Mouse (Mus musculus): ENCODE results near the gene Hbb-bt. TPM values are rescaled to one million over a fixed set of nuclear protein-coding genes. Genes with fewer than 3 reads are reported as not detected.
"Not testable (repeated sequence)": the region's sequence is repeated elsewhere in the genome, so short reads cannot be mapped to it uniquely, and the experiment has no call there.

Hbb-bt gene
- 100 to 1,000 TPM; 105 to 167 TPM for total RNA-seq (2021)
- long read RNA-seq, experiment 1, transcript Hbb-bt-201 (3 exons, 703 nt) = major isoform, 46 of 50 reads
- long read RNA-seq, experiment 1, partial matches to known transcripts = 0 of 50 reads
- long read RNA-seq, experiment 1, other reads (novel, unspliced or antisense) = 4 of 50 reads
- long read RNA-seq, experiment 2, transcript Hbb-bt-201 (3 exons, 703 nt) = major isoform, 18 of 22 reads
- long read RNA-seq, experiment 2, partial matches to known transcripts = 2 of 22 reads
- long read RNA-seq, experiment 2, other reads (novel, unspliced or antisense) = 2 of 22 reads

- DNase-seq = no peak
Measured at GRCm38 (mm10) chr7:103813766-103814165, at the start of gene Hbb-bt. Gene Hbb-bt (minus strand): TSS chr7:103813996.

- no peak for DNase-seq
Measured at GRCm38 (mm10) chr7:103861531-103861930, 47.7 kb upstream of the Hbb-bt start.

GRCm38 (mm10) chr7:103860855-103861254 lies 47.1 kb upstream of the Hbb-bt start:
- no peak for DNase-seq

- DNase-seq = no peak
Measured at GRCm38 (mm10) chr7:103859076-103859475, 45.3 kb upstream of the Hbb-bt start.

- DNase-seq = no peak
Measured at GRCm38 (mm10) chr7:103854669-103855068, 40.9 kb upstream of the Hbb-bt start.

GRCm38 (mm10) chr7:103853090-103853489 lies 39.3 kb upstream of the Hbb-bt start, which contains the start of gene Hbb-y:
Gene Hbb-y (minus strand): TSS chr7:103853216.
- DNase-seq = no peak

GRCm38 (mm10) chr7:103844525-103845325 lies 30.9 kb upstream of the Hbb-bt start:
- no peak for DNase-seq

- no peak for DNase-seq
Measured at GRCm38 (mm10) chr7:103843034-103843433, 29.2 kb upstream of the Hbb-bt start, which contains the start of gene Hbb-bh1. Gene Hbb-bh1 (minus strand): TSS chr7:103843164.

GRCm38 (mm10) chr7:103840268-103840667 lies 26.5 kb upstream of the Hbb-bt start, which contains the start of gene Hbb-bh2:
Gene Hbb-bh2 (minus strand): TSS chr7:103840520.
- no peak for DNase-seq

GRCm38 (mm10) chr7:103827808-103828207 lies 14.0 kb upstream of the Hbb-bt start, which contains the start of gene Hbb-bs:
Gene Hbb-bs (minus strand): TSS chr7:103828096.
- no peak for DNase-seq

GRCm38 (mm10) chr7:103827139-103827538 lies 13.3 kb upstream of the Hbb-bt start:
- not testable (repeated sequence) for DNase-seq

GRCm38 (mm10) chr7:103826255-103826887 lies 12.6 kb upstream of the Hbb-bt start:
- DNase-seq = no peak

GRCm38 (mm10) chr7:103825536-103826254 lies 11.9 kb upstream of the Hbb-bt start:
- DNase-seq = no peak

- DNase-seq = no peak
Measured at GRCm38 (mm10) chr7:103824597-103824996, 10.8 kb upstream of the Hbb-bt start.

- DNase-seq = not testable (repeated sequence)
Measured at GRCm38 (mm10) chr7:103815085-103815484, 1.3 kb upstream of the Hbb-bt start.

GRCm38 (mm10) chr7:103813152-103813551 lies 644 bp downstream of the Hbb-bt start:
- DNase-seq = not testable (repeated sequence)

- DNase-seq = no peak
Measured at GRCm38 (mm10) chr7:103812174-103812573, 1.6 kb downstream of the Hbb-bt start.

GRCm38 (mm10) chr7:103811223-103811845 lies 2.5 kb downstream of the Hbb-bt start:
- DNase-seq = no peak

- DNase-seq = no peak
Measured at GRCm38 (mm10) chr7:103810746-103811145, 3.0 kb downstream of the Hbb-bt start.

GRCm38 (mm10) chr7:103810296-103810695 lies 3.5 kb downstream of the Hbb-bt start:
- no peak for DNase-seq

- no peak for DNase-seq
Measured at GRCm38 (mm10) chr7:103809801-103810155, 4.0 kb downstream of the Hbb-bt start.
